Mouse (Mus musculus): ENCODE results near the gene Acot5.

The Acot5 gene

DNA sequence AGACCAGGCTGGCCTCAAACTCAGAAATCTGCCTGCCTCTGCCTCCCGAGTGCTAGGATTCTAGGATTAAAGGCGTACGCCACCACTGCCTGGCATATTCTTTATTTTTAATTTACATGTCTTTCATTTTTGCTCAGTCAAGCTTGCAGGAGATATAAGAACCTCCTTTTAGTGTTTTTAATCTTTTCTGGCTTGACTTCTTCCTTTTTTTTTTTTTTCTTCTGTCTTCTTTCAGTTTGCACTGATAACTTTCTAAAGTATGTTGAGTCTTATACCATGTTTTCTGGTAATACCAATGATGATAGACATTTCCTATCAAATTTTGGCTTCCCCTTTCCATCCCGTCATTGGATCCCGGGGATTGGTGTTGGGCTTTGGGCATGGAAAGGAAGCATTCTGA lies 50.5 kb downstream of the Acot5 start:
- DNase-seq (ENCODE audit: low read depth, low spot score), result no peak
